Mouse (Mus musculus) embryonic facial prominence, embryonic 14.5 days (tissue): ENCODE measurements at regions not wholly inside any gene's neighbourhood (a gene's known extent, or its start where the extent isn't known, plus 50 kb on each side); places are given as distances from the start of the nearest gene placed in this dataset.

Source experiments
- ATAC-seq: fragments of 200-750 bp; cut with Nextera tagmentation; 2 replicates; pipeline ENCODE4 v1.8.0; 2017; ENCODE audit warnings: low read depth, moderate number of reproducible peaks, moderate TSS enrichment
- DNase-seq: peaks from one replicate; pipeline ENCODE4 v3.0.0-alpha.2; 2015; ENCODE audit warnings: low spot score
- H3K27ac ChIP-seq: fragments of 300-500 bp; sonication (generic); replicated peaks from 2 replicates; pipeline ENCODE4 v1.5.1; 2014; ENCODE audit warnings: low read depth, mild to moderate bottlenecking, low read length, moderate library complexity
- H3K27me3 ChIP-seq: fragments of 300-500 bp; sonication (generic); replicated peaks from 2 replicates; pipeline ENCODE4 v1.6.1; 2014; ENCODE audit warnings: low read length; ENCODE audit not compliant: control insufficient read depth, insufficient read depth
- H3K36me3 ChIP-seq: fragments of 300-500 bp; sonication (generic); 2 replicates; pipeline ENCODE4 v1.6.1; 2014; ENCODE audit warnings: low read length, mixed read lengths; ENCODE audit not compliant: control insufficient read depth, insufficient read depth
- H3K4me1 ChIP-seq: fragments of 300-500 bp; sonication (generic); 2 replicates; pipeline ENCODE4 v1.6.1; 2014; ENCODE audit warnings: antibody characterized with exemption, low read length; ENCODE audit not compliant: control insufficient read depth, insufficient read depth
- H3K4me2 ChIP-seq: fragments of 300-500 bp; sonication (generic); 2 replicates; pipeline ENCODE4 v1.6.1; 2014; ENCODE audit warnings: low read depth, mild to moderate bottlenecking, low read length, moderate library complexity, mixed read lengths
- H3K4me3 ChIP-seq: fragments of 300-500 bp; sonication (generic); 2 replicates; pipeline ENCODE4 v1.5.1; 2014; ENCODE audit warnings: low read depth, mild to moderate bottlenecking, low read length
- H3K9ac ChIP-seq: fragments of 300-500 bp; sonication (generic); 2 replicates; pipeline ENCODE4 v1.6.1; 2014; ENCODE audit warnings: low read depth, mild to moderate bottlenecking, low read length, moderate library complexity, mixed read lengths
- H3K9me3 ChIP-seq: fragments of 300-500 bp; sonication (generic); 2 replicates; pipeline ENCODE4 v1.6.1; 2016; ENCODE audit warnings: low read length; ENCODE audit not compliant: control insufficient read depth
- WGBS: fragments of 180-500 bp; shearing (Covaris S2); extraction: QIAGEN DNeasy Blood & Tissue Kit; methylation state at CpG from one replicate; pipeline ENCODE4 v1.1.7; 2014; 5-methylcytosine and 5-hydroxymethylcytosine counted together

GRCm38 (mm10) chr7:72496933-72497631 lies 190.7 kb upstream of the Mctp2 start:
- H3K9me3 ChIP-seq: no peaks in the 10 kb centered on the region
- peak overlapping the region; percentile 44 for H3K27ac ChIP-seq
- DNase-seq: peak; percentile 76
- H3K9ac ChIP-seq: no peak overlapping the region
- H3K4me2 ChIP-seq: no peak overlapping the region
- 0 out of 2 replicates have a peak, but pooled peaks have one; percentile 50 for ATAC-seq
- H3K27me3 ChIP-seq: no peaks in the 10 kb centered on the region
- H3K4me1 ChIP-seq: no peaks in the 10 kb centered on the region
- no peaks in the 10 kb centered on the region for H3K36me3 ChIP-seq
- 61% methylated on average over 7 of the region's 7 CpGs for WGBS
- H3K4me3 ChIP-seq: no peak overlapping the region

- Histone ChIP-seq H3K27ac (no peak overlapping the region), H3K4me1 (no peaks in the 10 kb centered on the region), H3K4me3 (no peak overlapping the region), H3K4me2 (no peak overlapping the region), H3K27me3 (no peaks in the 10 kb centered on the region), H3K9ac (no peak overlapping the region), H3K36me3 (no peaks in the 10 kb centered on the region), H3K9me3 (no peaks in the 10 kb centered on the region)
- ATAC-seq (0 out of 2 replicates have a peak, but pooled peaks have one; percentile 12), DNase-seq (no peak)
- 46% methylated on average over 4 of the region's 4 CpGs for WGBS
These were observed 192.3 kb upstream of the Mctp2 start for GRCm38 (mm10) chr7:72498562-72499230.

DNA sequence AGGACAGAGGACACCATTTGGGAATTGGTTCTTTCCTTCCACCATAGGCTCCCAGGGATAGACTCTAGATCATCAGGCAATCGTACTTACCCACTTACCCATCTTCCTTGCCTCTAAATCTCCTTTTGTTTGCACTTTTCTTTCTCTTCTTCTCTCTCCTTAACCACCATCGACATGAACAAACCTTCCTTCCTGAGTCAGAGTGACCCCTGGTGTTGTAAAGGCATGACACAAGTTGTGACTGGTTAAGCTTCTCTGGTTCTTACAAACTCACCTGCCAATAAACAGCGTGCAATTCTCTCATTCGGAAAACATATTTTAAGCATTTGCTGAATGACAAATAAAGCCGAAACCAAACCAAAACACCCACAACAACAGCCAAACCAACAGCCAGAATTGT lies 193.4 kb upstream of the Mctp2 start:
- Histone ChIP-seq H3K9ac (no peak overlapping the region), H3K4me3 (no peak overlapping the region), H3K4me1 (peaks cover 7% of the 10 kb centered on the region), H3K9me3 (no peaks in the 10 kb centered on the region), H3K4me2 (no peak overlapping the region), H3K36me3 (no peaks in the 10 kb centered on the region), H3K27ac (no peak overlapping the region), H3K27me3 (no peaks in the 10 kb centered on the region)
- DNase-seq: no peak
- WGBS: 83% methylated on average over 5 of the region's 5 CpGs
- no peak for ATAC-seq

DNA sequence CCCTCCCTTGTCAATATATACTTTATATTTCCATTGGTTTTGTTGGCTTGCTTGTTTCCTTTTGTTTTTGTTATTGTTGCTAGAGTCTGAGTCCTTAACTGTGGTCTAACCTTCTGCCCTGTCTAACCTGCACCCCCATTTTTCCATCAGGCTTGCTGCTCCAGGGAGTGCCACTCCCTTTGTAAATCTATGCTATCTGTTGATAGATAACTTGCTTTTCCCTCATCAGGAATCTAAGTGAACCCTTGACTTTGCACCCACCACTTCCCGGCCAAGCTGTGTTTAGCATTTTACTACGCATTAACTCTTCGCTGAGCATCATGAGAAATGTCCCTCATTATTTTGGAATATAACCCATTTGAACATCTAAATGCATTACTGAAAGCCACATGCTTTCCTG lies 193.8 kb upstream of the Mctp2 start:
- peaks cover 7% of the 10 kb centered on the region for H3K4me1 ChIP-seq
- no peaks in the 10 kb centered on the region for H3K27me3 ChIP-seq
- 72% methylated on average over 3 of the region's 3 CpGs for WGBS
- H3K9ac ChIP-seq: no peak overlapping the region
- H3K9me3 ChIP-seq: no peaks in the 10 kb centered on the region
- DNase-seq: no peak
- ATAC-seq: no peak
- no peak overlapping the region for H3K27ac ChIP-seq
- H3K36me3 ChIP-seq: no peaks in the 10 kb centered on the region
- H3K4me3 ChIP-seq: no peak overlapping the region
- H3K4me2 ChIP-seq: no peak overlapping the region

- no peak overlapping the region for H3K4me3 ChIP-seq
- WGBS: 49% methylated on average over 6 of the region's 6 CpGs
- H3K27ac ChIP-seq: no peak overlapping the region
- no peak for ATAC-seq
- no peaks in the 10 kb centered on the region for H3K9me3 ChIP-seq
- H3K27me3 ChIP-seq: no peaks in the 10 kb centered on the region
- no peak overlapping the region for H3K9ac ChIP-seq
- H3K4me1 ChIP-seq: peaks cover 14% of the 10 kb centered on the region
- H3K4me2 ChIP-seq: no peak overlapping the region
- H3K36me3 ChIP-seq: no peaks in the 10 kb centered on the region
- DNase-seq: no peak
These were observed 194.6 kb upstream of the Mctp2 start for GRCm38 (mm10) chr7:72500996-72501395.

GRCm38 (mm10) chr7:72501431-72501830 lies 195.0 kb upstream of the Mctp2 start:
- no peak for DNase-seq
- 84% methylated on average over 3 of the region's 3 CpGs for WGBS

GRCm38 (mm10) chr7:72503756-72504155 lies 197.3 kb upstream of the Mctp2 start:
- Histone ChIP-seq H3K36me3 (no peaks in the 10 kb centered on the region), H3K4me1 (peaks cover 19% of the 10 kb centered on the region), H3K9ac (no peak overlapping the region), H3K27me3 (no peaks in the 10 kb centered on the region), H3K27ac (no peak overlapping the region), H3K9me3 (no peaks in the 10 kb centered on the region), H3K4me3 (no peak overlapping the region), H3K4me2 (no peak overlapping the region)
- ATAC-seq (no peak), DNase-seq (no peak)

More at GRCm38 (mm10) chr7:72501431-72501830, 195.0 kb upstream of the Mctp2 start:
- Histone ChIP-seq H3K4me2 (no peak overlapping the region), H3K9me3 (no peaks in the 10 kb centered on the region), H3K9ac (no peak overlapping the region), H3K27ac (no peak overlapping the region), H3K27me3 (no peaks in the 10 kb centered on the region), H3K4me1 (peaks cover 19% of the 10 kb centered on the region), H3K4me3 (no peak overlapping the region), H3K36me3 (no peaks in the 10 kb centered on the region)
- ATAC-seq: no peak

DNA sequence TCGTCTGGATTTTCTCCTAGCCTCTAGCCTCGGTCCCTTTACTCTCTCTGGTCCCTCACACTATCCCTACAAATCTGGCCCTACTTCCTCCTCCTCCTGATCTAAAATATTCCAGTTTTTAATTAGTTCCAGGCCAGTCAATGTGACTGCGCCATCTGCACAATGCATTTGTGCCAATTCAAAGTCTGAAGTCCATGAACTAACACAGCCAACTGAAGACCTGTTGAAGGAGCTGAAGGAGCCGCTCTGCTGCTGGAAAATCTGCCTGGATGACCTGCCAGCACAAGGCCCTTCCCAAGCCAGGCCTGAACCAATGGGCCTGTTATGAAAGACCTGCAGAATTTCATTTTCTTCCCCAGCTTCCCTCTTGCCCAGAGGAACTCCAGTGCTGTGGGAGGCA lies 197.9 kb upstream of the Mctp2 start:
- Histone ChIP-seq H3K4me3 (no peak overlapping the region), H3K4me1 (peaks cover 19% of the 10 kb centered on the region), H3K36me3 (no peaks in the 10 kb centered on the region), H3K27ac (no peak overlapping the region), H3K4me2 (no peak overlapping the region), H3K9me3 (no peaks in the 10 kb centered on the region), H3K27me3 (no peaks in the 10 kb centered on the region), H3K9ac (no peak overlapping the region)
- no peak for DNase-seq
- ATAC-seq: no peak
- WGBS: 49% methylated on average over 4 of the region's 4 CpGs
